Mouse (Mus musculus): ENCODE results near the gene Tcte1. TPM values are rescaled to one million over a fixed set of nuclear protein-coding genes. Genes with fewer than 3 reads are reported as not detected.

Gene Tcte1
- 64.6 TPM for polyA plus RNA-seq (2014; fragmentation: Illumina TruSeq; extraction: RNeasy Lipid Tissue Mini Kit (QIAGEN cat#74804); ENCODE audit: low read depth, low replicate concordance)

DNA sequence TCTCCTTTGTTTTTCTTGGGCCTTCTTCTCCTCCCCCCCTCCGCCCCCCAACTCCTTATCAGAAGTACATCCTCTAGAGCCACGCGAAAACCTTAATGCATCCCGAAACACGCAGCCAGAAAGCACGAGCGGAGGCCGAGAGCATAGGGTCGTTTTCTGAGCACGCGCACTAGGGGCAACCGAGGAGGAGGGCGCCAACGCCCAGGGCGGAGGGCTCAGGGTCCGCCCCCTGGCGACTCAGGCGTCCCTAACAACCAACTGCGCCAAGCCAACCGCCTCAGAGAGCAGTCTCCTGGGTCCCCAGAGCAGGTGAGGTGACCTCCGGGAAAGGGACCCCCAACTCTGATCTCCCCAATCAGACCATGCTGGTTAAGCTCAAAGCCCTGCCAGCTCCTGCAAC is at the start of gene Tcte1:
Gene Tcte1 (plus strand): TSS at position 172 of the 400 bp plus-strand sequence.

GRCm38 (mm10) chr17:45474669-45475465 is 48.4 kb upstream of the Tcte1 start, which contains the start of gene Spats1:
TSS of gene Spats1 (minus strand) at chr17:45475415.

DNA sequence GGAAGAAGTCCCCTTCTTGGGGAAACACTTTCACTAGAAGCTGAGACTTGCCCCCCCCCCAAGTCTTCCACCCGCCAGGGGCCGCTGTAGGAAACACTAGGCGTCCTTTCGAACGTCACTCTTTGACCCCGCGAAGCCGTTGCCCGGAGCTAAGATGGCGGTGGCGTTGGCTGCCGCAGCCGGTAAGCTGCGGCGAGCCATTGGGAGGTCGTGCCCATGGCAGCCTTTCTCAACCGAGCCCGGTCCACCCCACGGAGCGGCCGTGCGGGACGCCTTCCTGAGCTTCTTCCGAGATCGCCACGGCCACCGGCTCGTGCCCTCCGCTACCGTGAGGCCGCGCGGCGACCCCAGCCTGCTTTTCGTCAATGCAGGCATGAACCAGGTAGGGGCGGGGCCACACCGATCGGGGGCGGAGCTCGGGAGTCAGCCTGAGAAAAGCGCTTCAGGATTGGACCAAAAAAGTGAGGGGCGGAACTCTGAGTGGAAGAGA is 16.5 kb upstream of the Tcte1 start, which contains the start of gene Aars2:
Gene Aars2 (plus strand): TSS at position 142 of the 490 bp plus-strand sequence.

DNA sequence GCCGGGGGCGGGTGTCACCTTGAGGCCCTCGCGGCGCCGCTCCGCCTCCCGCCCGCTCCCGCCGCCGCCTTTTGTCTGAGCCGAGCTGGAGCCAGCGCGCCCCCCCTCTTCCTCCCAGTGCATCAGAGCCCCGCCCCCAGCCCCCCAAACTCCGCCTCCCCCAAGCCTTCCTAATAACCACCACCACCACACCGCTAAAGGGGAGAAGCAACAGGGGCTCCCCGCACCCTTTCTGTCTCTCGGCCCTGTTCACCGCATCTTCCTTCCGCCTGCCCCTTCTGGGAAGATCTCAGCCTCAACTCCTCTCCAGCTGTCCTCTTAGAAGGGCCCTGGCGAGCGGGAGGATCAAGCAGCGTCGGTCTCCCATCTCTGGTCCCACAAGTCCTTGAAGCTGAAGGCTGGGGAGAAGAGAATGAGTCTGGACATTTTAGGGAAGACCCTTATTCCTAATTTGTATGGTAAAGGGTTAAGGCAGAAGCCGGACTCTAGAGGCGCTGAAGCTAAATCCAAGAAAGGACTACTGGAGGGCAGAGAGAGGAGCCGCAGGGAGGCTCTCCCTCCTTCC is 26.5 kb downstream of the Tcte1 start, which contains the start of gene Tmem151b:
Gene Tmem151b (minus strand): TSS at position 61 of the 565 bp plus-strand sequence.

DNA sequence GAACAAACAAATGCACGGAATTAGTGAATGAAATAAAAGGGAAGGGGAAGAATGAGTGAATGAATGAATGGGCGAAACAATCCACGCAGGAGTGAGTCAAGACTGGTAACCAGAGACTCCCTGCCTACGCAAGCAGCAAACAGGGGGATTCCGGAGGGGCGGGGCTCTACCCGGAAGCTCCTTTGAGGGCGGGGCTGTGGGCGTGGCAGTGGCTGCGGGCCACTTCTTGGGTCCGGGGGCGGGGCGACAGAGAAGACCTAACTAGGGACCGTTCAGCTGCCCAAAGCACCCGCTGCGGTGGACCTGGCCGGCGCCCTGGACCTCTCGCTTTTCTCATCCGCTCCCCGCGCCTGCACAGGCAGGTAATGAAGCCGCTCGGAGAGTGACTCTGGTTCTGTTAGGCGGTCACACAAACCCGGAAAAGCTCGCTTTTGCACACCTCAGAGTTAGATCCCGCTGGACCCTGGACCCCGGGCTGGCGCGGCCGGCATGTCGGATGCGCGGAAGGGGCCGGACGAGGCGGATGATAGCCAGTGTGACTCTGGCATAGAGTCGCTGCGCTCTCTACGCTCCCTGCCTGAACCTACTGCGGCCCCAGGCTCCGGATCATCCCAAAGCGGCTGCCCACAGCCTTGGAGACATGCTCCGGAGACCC is 32.3 kb downstream of the Tcte1 start, which contains the start of gene Nfkbie:
Gene Nfkbie (plus strand): TSS at position 252 of the 655 bp plus-strand sequence.

GRCm38 (mm10) chr17:45563655-45564530 is 40.7 kb downstream of the Tcte1 start, which contains the start of gene Slc35b2:
TSS of gene Slc35b2 (plus strand) at chr17:45563874.

GRCm38 (mm10) chr17:45573087-45573779 is 50.0 kb downstream of the Tcte1 start, which contains the start of gene Hsp90ab1:
TSS of gene Hsp90ab1 (minus strand) at chr17:45573271.

Other genes with a start within 250 kb of the Tcte1 start
- 61.1 TPM for gene Cdc5l, start 89.7 kb upstream of the Tcte1 start, polyA plus RNA-seq (2014; fragmentation: Illumina TruSeq; extraction: RNeasy Lipid Tissue Mini Kit (QIAGEN cat#74804); ENCODE audit: low read depth, low replicate concordance)
- 31.2 TPM for gene Spats1, start 48.0 kb upstream of the Tcte1 start, polyA plus RNA-seq (2014; fragmentation: Illumina TruSeq; extraction: RNeasy Lipid Tissue Mini Kit (QIAGEN cat#74804); ENCODE audit: low read depth, low replicate concordance)
- 0.27 TPM for gene Aars2, start 16.6 kb upstream of the Tcte1 start, polyA plus RNA-seq (2014; fragmentation: Illumina TruSeq; extraction: RNeasy Lipid Tissue Mini Kit (QIAGEN cat#74804); ENCODE audit: low read depth, low replicate concordance)
- 0.06 TPM for gene Tmem151b, start 26.2 kb downstream of the Tcte1 start, polyA plus RNA-seq (2014; fragmentation: Illumina TruSeq; extraction: RNeasy Lipid Tissue Mini Kit (QIAGEN cat#74804); ENCODE audit: low read depth, low replicate concordance)
- 0.46 TPM for gene Nfkbie, start 32.3 kb downstream of the Tcte1 start, polyA plus RNA-seq (2014; fragmentation: Illumina TruSeq; extraction: RNeasy Lipid Tissue Mini Kit (QIAGEN cat#74804); ENCODE audit: low read depth, low replicate concordance)
- gene Slc35b2, start 40.4 kb downstream of the Tcte1 start, polyA plus RNA-seq (2014; fragmentation: Illumina TruSeq; extraction: RNeasy Lipid Tissue Mini Kit (QIAGEN cat#74804); ENCODE audit: low read depth, low replicate concordance), result 2.5 TPM
- 429 TPM for gene Hsp90ab1, start 49.8 kb downstream of the Tcte1 start, polyA plus RNA-seq (2014; fragmentation: Illumina TruSeq; extraction: RNeasy Lipid Tissue Mini Kit (QIAGEN cat#74804); ENCODE audit: low read depth, low replicate concordance)
- 13.7 TPM for gene Slc29a1, start 76.2 kb downstream of the Tcte1 start, polyA plus RNA-seq (2014; fragmentation: Illumina TruSeq; extraction: RNeasy Lipid Tissue Mini Kit (QIAGEN cat#74804); ENCODE audit: low read depth, low replicate concordance)
- not detected for gene Mymx, start 78.7 kb downstream of the Tcte1 start, polyA plus RNA-seq (2014; fragmentation: Illumina TruSeq; extraction: RNeasy Lipid Tissue Mini Kit (QIAGEN cat#74804); ENCODE audit: low read depth, low replicate concordance)
- gene Capn11, start 135.9 kb downstream of the Tcte1 start, polyA plus RNA-seq (2014; fragmentation: Illumina TruSeq; extraction: RNeasy Lipid Tissue Mini Kit (QIAGEN cat#74804); ENCODE audit: low read depth, low replicate concordance), result 23.4 TPM
- gene Mrpl14, start 162.9 kb downstream of the Tcte1 start, polyA plus RNA-seq (2014; fragmentation: Illumina TruSeq; extraction: RNeasy Lipid Tissue Mini Kit (QIAGEN cat#74804); ENCODE audit: low read depth, low replicate concordance), result not detected
- 0.27 TPM for gene Tmem63b, start 163.5 kb downstream of the Tcte1 start, polyA plus RNA-seq (2014; fragmentation: Illumina TruSeq; extraction: RNeasy Lipid Tissue Mini Kit (QIAGEN cat#74804); ENCODE audit: low read depth, low replicate concordance)
- 0.73 TPM for gene 1600014C23Rik, start 210.4 kb downstream of the Tcte1 start, polyA plus RNA-seq (2014; fragmentation: Illumina TruSeq; extraction: RNeasy Lipid Tissue Mini Kit (QIAGEN cat#74804); ENCODE audit: low read depth, low replicate concordance)

All from testis, adult 10 weeks (tissue).